Mouse (Mus musculus) CH12.LX (cell line): Measurements from ENCODE around the gene Traip. TPM values are rescaled to one million over a fixed set of nuclear protein-coding genes. Genes with fewer than 3 reads are reported as not detected.

Experiments
- DNase-seq: peaks from one replicate; pipeline ENCODE4 v3.0.0-alpha.2; 2013; ENCODE audit errors: extremely low read depth
- H3K27ac ChIP-seq: 2 replicates; pipeline ENCODE4 v1.5.1; 2012; ENCODE audit warnings: low read depth, mild to moderate bottlenecking, control low read depth, moderate library complexity; ENCODE audit not compliant: insufficient read depth
- H3K27me3 ChIP-seq: replicated peaks from 2 replicates; pipeline ENCODE3; 2012; ENCODE audit warnings: inconsistent platforms
- H3K36me3 ChIP-seq, 2 experiments: replicated peaks in 1 of 2; 2 replicates each; pipeline versions ENCODE3 to v1.6.1; 2012; ENCODE audit warnings: inconsistent platforms in 1 of 2, low read length in 1 of 2, mild to moderate bottlenecking in 1 of 2, mixed read lengths in 1 of 2, moderate library complexity in 1 of 2; ENCODE audit not compliant: control insufficient read depth in 1 of 2, insufficient read depth in 1 of 2
- H3K4me1 ChIP-seq, 2 experiments: 2 replicates each; pipeline ENCODE4 v1.6.1; 2012; ENCODE audit warnings: inconsistent platforms in 1 of 2, moderate library complexity in 1 of 2; ENCODE audit not compliant: insufficient read depth in 2 of 2, control insufficient read depth in 1 of 2
- H3K4me2 ChIP-seq: 2 replicates; pipeline ENCODE4 v1.6.1; 2012; ENCODE audit warnings: low read depth, mild to moderate bottlenecking, control low read depth; ENCODE audit not compliant: poor library complexity, insufficient read depth, severe bottlenecking
- H3K4me3 ChIP-seq, 3 experiments: fragments of 150-350 bp in 1 of 3; sonication (generic) in 1 of 3; replicated peaks in 1 of 3; 2 replicates each; pipeline versions ENCODE3 to v1.5.1; 2011 to 2012; ENCODE audit warnings: low read depth in 2 of 3, low read length in 2 of 3, mild to moderate bottlenecking in 2 of 3, moderate library complexity in 2 of 3, control low read depth in 1 of 3, improper control_type of control experiment in 1 of 3, inconsistent platforms in 1 of 3, mixed read lengths in 1 of 3; ENCODE audit not compliant: poor library complexity in 1 of 3
- H3K79me2 ChIP-seq: replicated peaks from 2 replicates; pipeline ENCODE4 v1.6.1; 2012; ENCODE audit warnings: mild to moderate bottlenecking, moderate library complexity; ENCODE audit not compliant: control insufficient read depth, poor library complexity, insufficient read depth, severe bottlenecking; ENCODE audit errors: extremely low read depth
- H3K9ac ChIP-seq: 2 replicates; pipeline ENCODE4 v1.6.1; 2012; ENCODE audit warnings: low read depth, mild to moderate bottlenecking, control low read depth, moderate library complexity; ENCODE audit not compliant: insufficient read depth
- H3K9me3 ChIP-seq: replicated peaks from 2 replicates; pipeline ENCODE3; 2012; ENCODE audit warnings: low read length, inconsistent platforms, mixed read lengths
- CHD2 ChIP-seq: IDR thresholded peaks from 2 replicates; pipeline ENCODE4 v1.6.1; 2011; ENCODE audit warnings: low read length, improper control_type of control experiment
- CTCF ChIP-seq, 2 experiments: IDR thresholded peaks in 1 of 2; conservative IDR thresholded peaks in 1 of 2; 2 replicates each; pipeline ENCODE4 v1.5.1; 2011 to 2012; ENCODE audit warnings: low read depth in 2 of 2, low read length in 2 of 2, improper control_type of control experiment in 1 of 2, inconsistent platforms in 1 of 2, mild to moderate bottlenecking in 1 of 2, moderate library complexity in 1 of 2
- E2F4 ChIP-seq: IDR thresholded peaks from 2 replicates; pipeline ENCODE4 v1.6.1; 2011; ENCODE audit warnings: low read depth, low read length, improper control_type of control experiment; ENCODE audit not compliant: insufficient replicate concordance
- HCFC1 ChIP-seq: IDR thresholded peaks from 2 replicates; pipeline ENCODE4 v1.6.1; 2012; ENCODE audit warnings: low read depth, mild to moderate bottlenecking, inconsistent platforms, low read length, improper control_type of control experiment
- IRF4 ChIP-seq: IDR thresholded peaks from 2 replicates; pipeline ENCODE4 v1.6.1; 2014; ENCODE audit warnings: low read depth, mild to moderate bottlenecking, inconsistent platforms, low read length, improper control_type of control experiment
- JUND ChIP-seq: conservative IDR thresholded peaks from 2 replicates; pipeline ENCODE4 v1.6.1; 2011; ENCODE audit warnings: low read depth, low read length, improper control_type of control experiment
- KAT2A ChIP-seq: IDR thresholded peaks from 2 replicates; pipeline ENCODE4 v1.6.1; 2012; ENCODE audit warnings: low read length, improper control_type of control experiment, inconsistent platforms; ENCODE audit not compliant: insufficient replicate concordance
- MAFK ChIP-seq: IDR thresholded peaks from 2 replicates; pipeline ENCODE4 v1.6.1; 2011; ENCODE audit warnings: low read length, improper control_type of control experiment; ENCODE audit not compliant: insufficient replicate concordance
- MXI1 ChIP-seq: IDR thresholded peaks from 2 replicates; pipeline ENCODE4 v1.6.1; 2011; ENCODE audit warnings: mild to moderate bottlenecking, low read depth, low read length, improper control_type of control experiment
- NELFE ChIP-seq: IDR thresholded peaks from 2 replicates; pipeline ENCODE4 v1.6.1; 2011; ENCODE audit warnings: low read depth, low read length, improper control_type of control experiment
- NRF1 ChIP-seq: IDR thresholded peaks from 2 replicates; pipeline ENCODE4 v1.6.1; 2014; ENCODE audit warnings: low read depth, mild to moderate bottlenecking, inconsistent platforms, low read length, improper control_type of control experiment, moderate library complexity
- PAX5 ChIP-seq: IDR thresholded peaks from 2 replicates; pipeline ENCODE4 v1.6.1; 2012; ENCODE audit warnings: low read length, inconsistent platforms, mixed read lengths
- POLR2A ChIP-seq: IDR thresholded peaks from 2 replicates; pipeline ENCODE4 v1.6.1; 2011; ENCODE audit warnings: low read depth, mild to moderate bottlenecking, improper control_type of control experiment, low read length
- POLR2AphosphoS2 ChIP-seq: IDR thresholded peaks from 2 replicates; pipeline ENCODE4 v1.6.1; 2011; ENCODE audit warnings: low read depth, low read length, improper control_type of control experiment
- ZC3H11A ChIP-seq: IDR thresholded peaks from 2 replicates; pipeline ENCODE4 v1.6.1; 2012; ENCODE audit warnings: low read depth, mild to moderate bottlenecking, inconsistent platforms, low read length, improper control_type of control experiment
- ZKSCAN1 ChIP-seq: IDR thresholded peaks from 2 replicates; pipeline ENCODE4 v1.6.1; 2012; ENCODE audit warnings: low read depth, inconsistent platforms, low read length, improper control_type of control experiment, borderline replicate concordance
- dilution Hi-C: fragments of 300-500 bp; cut with MboI; formaldehyde crosslinking; loops from 2 replicates; pipeline ENCODE4 v1.14.3; 2020; ENCODE audit warnings: low sequenced_read_pairs; ENCODE audit not compliant: extremely low pct_unique_long_range_greater_than_20kb, extremely low pct_ligation_motif_present
- in situ Hi-C: fragments of 300-500 bp; cut with MboI; formaldehyde crosslinking; loops from 3 replicates; pipeline ENCODE4 v1.14.3; 2019; ENCODE audit warnings: low sequenced_read_pairs, low pct_ligation_motif_present, low pct_unique_long_range_greater_than_20kb, mixed read lengths
- polyA plus RNA-seq: library from polyadenylated mRNA; unstranded; fragments of >175 nt; gene quantifications from 2 replicates; pipeline ENCODE4 v1.2.1, GENCODE M21; 2012; ENCODE audit warnings: low read depth; ENCODE audit not compliant: insufficient read length
- total RNA-seq, 2 experiments: library from RNA; depleted of rRNA; stranded (reverse); fragments of 300-350 nt in 1 of 2; fragments of >200 nt in 1 of 2; gene quantifications; 2 replicates each; pipeline ENCODE4 v1.2.3; 2012 to 2014

The Traip gene
- total and polyA plus RNA-seq, 3 experiments = 21.6 to 33.0 (median 25.6) TPM

GRCm38 (mm10) chr9:107917895-107918608, 31.9 kb upstream of the Traip start:
- Histone ChIP-seq H3K36me3 (no peaks in the 10 kb centered on the region), H3K27me3 (peaks cover 75% of the 10 kb centered on the region), H3K4me1 (peaks cover 2 to 8% of the 10 kb centered on the region in 2 experiments; a peak in 2 of 4 replicates), H3K27ac (no peak overlapping the region), H3K9me3 (no peaks in the 10 kb centered on the region), H3K4me2 (no peak overlapping the region), H3K79me2 (no peaks in the 10 kb centered on the region), H3K9ac (no peak overlapping the region), H3K4me3 (no peak overlapping the region)
- DNase-seq = no peak
- TF ChIP-seq KAT2A (no peak), MAFK (no peak), ZKSCAN1 (no peak), CHD2 (no peak), NELFE (no peak)
- in situ Hi-C loops = no loop called here
- dilution Hi-C loops = no loop called here

GRCm38 (mm10) chr9:107918884-107919283, 31.1 kb upstream of the Traip start:
- in situ Hi-C loops (no loop called here), dilution Hi-C loops (no loop called here)
- Histone ChIP-seq H3K9me3 (no peaks in the 10 kb centered on the region), H3K27me3 (peaks cover 76% of the 10 kb centered on the region), H3K27ac (no peak overlapping the region), H3K9ac (no peak overlapping the region), H3K4me2 (no peak overlapping the region), H3K36me3 (no peaks in the 10 kb centered on the region), H3K79me2 (no peaks in the 10 kb centered on the region), H3K4me1 (peaks cover 5 to 10% of the 10 kb centered on the region in 2 experiments), H3K4me3 (no peak overlapping the region)
- TF ChIP-seq HCFC1 = no peak
- no peak for TF ChIP-seq ZC3H11A
- TF ChIP-seq POLR2AphosphoS2 = no peak
- no peak for TF ChIP-seq MXI1
- TF ChIP-seq POLR2A = no peak
- TF ChIP-seq JUND = no peak
- no peak for TF ChIP-seq CTCF (conservative IDR thresholded peaks at IDR 0.05 in 1 of 2, IDR thresholded peaks at IDR 0.05 in 1 of 2; ENCODE audit: low read depth in 2 of 2, low read length in 2 of 2)
- no peak for TF ChIP-seq KAT2A
- no peak for TF ChIP-seq E2F4
- TF ChIP-seq IRF4 = no peak
- TF ChIP-seq PAX5 = no peak
- no peak for TF ChIP-seq ZKSCAN1
- no peak for TF ChIP-seq NELFE
- no peak for TF ChIP-seq NRF1
- DNase-seq = no peak
